ENCODE assay signal across 9 mouse cellular contexts in the genomic region with DNA sequence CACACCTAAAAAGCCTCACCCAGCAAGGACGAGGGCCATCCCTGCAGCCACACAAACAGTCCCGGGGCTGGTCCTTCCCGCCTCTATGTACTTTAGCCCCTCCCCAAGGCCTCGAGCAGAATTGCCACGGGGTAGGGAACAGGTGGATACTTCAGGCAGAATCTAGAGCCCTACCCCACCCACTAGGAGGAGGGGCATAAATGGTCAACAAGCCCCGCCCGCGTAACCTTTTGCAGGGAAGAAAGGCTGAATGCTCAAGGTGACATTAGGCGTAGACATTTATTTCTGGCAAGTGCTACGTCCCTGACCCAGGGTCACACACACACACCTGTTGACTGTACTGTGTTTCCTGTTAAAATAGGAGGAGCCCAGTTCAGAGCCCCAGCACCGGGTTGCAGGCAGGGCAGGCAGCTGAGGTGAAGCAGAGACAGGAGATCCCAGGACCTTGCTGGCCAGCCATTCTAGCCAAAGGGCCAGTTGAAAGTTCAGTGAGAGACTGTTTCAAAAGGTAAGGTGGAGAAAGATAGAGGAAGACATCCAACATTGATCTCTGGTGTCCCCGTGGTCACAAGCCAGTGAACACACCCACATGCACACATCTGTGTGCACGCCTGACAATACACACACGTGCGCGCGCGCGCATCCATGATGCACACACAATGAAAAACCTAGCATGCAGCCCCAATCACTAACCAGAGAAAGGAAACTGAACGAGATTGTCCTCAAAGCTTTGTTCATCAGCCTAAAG. TPM values are rescaled to one million over a fixed set of nuclear protein-coding genes. Genes with fewer than 3 reads are reported as not detected.
A peak's percentile ranks its signal among the peaks of the same experiment; 100 is the strongest.
DNase-seq lines count a peak whose midpoint lies in the region; ATAC-seq and TF ChIP-seq lines count a peak whose summit lies in the region.
"Had no signal": no experiment of that assay in that cellular context is flagged by ENCODE, and none has a peak within 500 bp of the region (broad histone marks: within the 10 kb centered on the region; RNA-seq: fewer than 3 reads in every experiment).

No protein-coding gene starts in this region.

- H3K27ac ChIP-seq in forebrain, embryonic 12.5 days = no peak overlapping the region
- no peak overlapping the region for H3K27ac ChIP-seq in forebrain, embryonic 16.5 days (ENCODE audit: low read length)
- peak overlapping the region; percentile 79 for H3K27ac ChIP-seq in MEL (ENCODE audit: control insufficient read depth, low read depth, low read length)
- peak overlapping the region; percentile 49 for H3K27ac ChIP-seq in heart, postnatal 0 days (ENCODE audit: low read depth)
- H3K27ac ChIP-seq in liver, adult 2 months (replicated peaks; ENCODE audit: insufficient read depth, low read depth, low read length) = peak overlapping the region; percentile 20
- no peak overlapping the region for H3K27ac ChIP-seq in neural tube, embryonic 15.5 days (replicated peaks)

- H3K9me3 ChIP-seq in forebrain, embryonic 12.5 days = no peaks in the 10 kb centered on the region
- no peaks in the 10 kb centered on the region for H3K9me3 ChIP-seq in forebrain, embryonic 16.5 days (ENCODE audit: control insufficient read depth, low read length)
- H3K9me3 ChIP-seq in MEL (replicated peaks; ENCODE audit: insufficient read depth, low read length) = no peaks in the 10 kb centered on the region
- no peaks in the 10 kb centered on the region for H3K9me3 ChIP-seq in heart, postnatal 0 days (replicated peaks; ENCODE audit: control insufficient read depth, low read length)
- H3K9me3 ChIP-seq in neural tube, embryonic 15.5 days (replicated peaks) = no peaks in the 10 kb centered on the region

- TF ChIP-seq CTCF in MEL (IDR thresholded peaks at IDR 0.05 in 2 of 3, conservative IDR thresholded peaks at IDR 0.05 in 1 of 3; ENCODE audit: control insufficient read depth in 1 of 3, insufficient read depth in 1 of 3, low read depth in 2 of 3, low read length in 3 of 3, poor library complexity in 1 of 3, severe bottlenecking in 1 of 3) = peak in 1 of 3 experiments; percentile 16; a peak in 1 of 6 replicates
- TF ChIP-seq CTCF in heart, postnatal 0 days (IDR thresholded peaks at IDR 0.05; ENCODE audit: low read depth) = no peak
- TF ChIP-seq CTCF in liver, adult 2 months (IDR thresholded peaks at IDR 0.05; ENCODE audit: low read depth, low read length) = no peak

- 54% methylated on average over 20 of the region's 20 CpGs for WGBS in forebrain, embryonic 12.5 days
- WGBS in forebrain, embryonic 16.5 days = 48% methylated on average over 20 of the region's 20 CpGs
- WGBS in heart, postnatal 0 days = 46% methylated on average over 20 of the region's 20 CpGs
- WGBS in liver, adult 2 months = 31% methylated on average over 20 of the region's 20 CpGs
- WGBS in neural tube, embryonic 15.5 days = 54% methylated on average over 20 of the region's 20 CpGs

- intact Hi-C loops in left cerebral cortex, postnatal 4 days (cut with DNase I) = loop anchor here (5.0 kb wide), 1 partner anchor 424 kb away; the partner anchor contains the start of gene Mok

- peak; percentile 89 for DNase-seq in MEL (ENCODE audit: low read depth, low spot score)
- no peak for DNase-seq in heart, postnatal 0 days (ENCODE audit: low spot score)
- DNase-seq in liver, adult 2 months (ENCODE audit: extremely low read depth, low read depth, low spot score) = peak; percentile 89
- DNase-seq in frontal cortex, postnatal 10 days (ENCODE audit: low spot score in 2 of 2) = no peak
- DNase-seq in left cerebral cortex, postnatal 4 days = no peak

- H3K36me3 ChIP-seq in forebrain, embryonic 12.5 days (replicated peaks) = no peaks in the 10 kb centered on the region
- H3K36me3 ChIP-seq in forebrain, embryonic 16.5 days (ENCODE audit: control insufficient read depth, insufficient read depth) = no peaks in the 10 kb centered on the region
- H3K36me3 ChIP-seq in MEL (ENCODE audit: control insufficient read depth in 1 of 2, insufficient read depth in 2 of 2, low read length in 2 of 2) = peaks cover 0 to 4% of the 10 kb centered on the region in 2 experiments; a peak in 1 of 4 replicates
- H3K36me3 ChIP-seq in heart, postnatal 0 days (replicated peaks; ENCODE audit: control insufficient read depth, insufficient read depth, low read length) = no peaks in the 10 kb centered on the region
- no peaks in the 10 kb centered on the region for H3K36me3 ChIP-seq in liver, adult 2 months (ENCODE audit: control insufficient read depth, insufficient read depth, low read length)
- H3K36me3 ChIP-seq in neural tube, embryonic 15.5 days = no peaks in the 10 kb centered on the region

- H3K4me2 ChIP-seq in forebrain, embryonic 12.5 days = no peak overlapping the region
- no peak overlapping the region for H3K4me2 ChIP-seq in forebrain, embryonic 16.5 days (ENCODE audit: low read length)
- H3K4me2 ChIP-seq in heart, postnatal 0 days (ENCODE audit: low read depth, low read length) = no peak overlapping the region
- H3K4me2 ChIP-seq in neural tube, embryonic 15.5 days = 0 out of 2 replicates have a peak overlapping the region, but pooled peaks have one; percentile 31

- H3K27me3 ChIP-seq in forebrain, embryonic 12.5 days = peaks cover 11% of the 10 kb centered on the region
- H3K27me3 ChIP-seq in forebrain, embryonic 16.5 days (replicated peaks; ENCODE audit: control insufficient read depth, insufficient read depth, low read length) = 0 out of 2 replicates have a peak, but pooled peaks cover 2% of the 10 kb centered on the region
- no peaks in the 10 kb centered on the region for H3K27me3 ChIP-seq in MEL (ENCODE audit: control insufficient read depth in 1 of 2, insufficient read depth in 2 of 2, low read length in 2 of 2)
- H3K27me3 ChIP-seq in heart, postnatal 0 days (ENCODE audit: control insufficient read depth, insufficient read depth, low read length) = no peaks in the 10 kb centered on the region
- no peaks in the 10 kb centered on the region for H3K27me3 ChIP-seq in liver, adult 2 months (ENCODE audit: control insufficient read depth, insufficient read depth, low read length)
- H3K27me3 ChIP-seq in neural tube, embryonic 15.5 days (replicated peaks) = peaks cover 4% of the 10 kb centered on the region; the same call in 1 of the 2 replicates
- H3K27me3 ChIP-seq: Patski had no signal

- no peak overlapping the region for H3K9ac ChIP-seq in forebrain, embryonic 12.5 days
- H3K9ac ChIP-seq in forebrain, embryonic 16.5 days (replicated peaks; ENCODE audit: low read depth, low read length) = no peak overlapping the region
- peak overlapping the region; percentile 38 for H3K9ac ChIP-seq in MEL (ENCODE audit: control insufficient read depth, low read depth, low read length, poor library complexity, severe bottlenecking)
- no peak overlapping the region for H3K9ac ChIP-seq in heart, postnatal 0 days (replicated peaks; ENCODE audit: low read depth, low read length)
- no peak overlapping the region for H3K9ac ChIP-seq in liver, adult 2 months (ENCODE audit: low read depth, low read length)
- H3K9ac ChIP-seq in neural tube, embryonic 15.5 days (replicated peaks) = no peak overlapping the region

- no peak for TF ChIP-seq EP300 in MEL (IDR thresholded peaks at IDR 0.05; ENCODE audit: low read depth in 1 of 2, low read length in 2 of 2)
- TF ChIP-seq EP300 in heart, postnatal 0 days (IDR thresholded peaks at IDR 0.05; ENCODE audit: low read depth) = no peak

- TF ChIP-seq POLR2A in MEL (IDR thresholded peaks at IDR 0.05; ENCODE audit: control insufficient read depth in 1 of 2, insufficient read depth in 1 of 2, low read depth in 1 of 2, low read length in 2 of 2, poor library complexity in 1 of 2) = no peak
- TF ChIP-seq POLR2A in liver, adult 2 months (IDR thresholded peaks at IDR 0.05; ENCODE audit: extremely low read depth, insufficient read depth, low read length) = no peak

- H3K4me3 ChIP-seq in forebrain, embryonic 12.5 days (replicated peaks) = no peak overlapping the region
- no peak overlapping the region for H3K4me3 ChIP-seq in forebrain, embryonic 16.5 days (replicated peaks; ENCODE audit: low read length)
- peak overlapping the region; percentile 62 to 83 for H3K4me3 ChIP-seq in MEL (ENCODE audit: control insufficient read depth in 1 of 2, insufficient read depth in 1 of 2, low read depth in 2 of 2, low read length in 2 of 2)
- H3K4me3 ChIP-seq in heart, postnatal 0 days (ENCODE audit: low read depth, low read length) = no peak overlapping the region
- H3K4me3 ChIP-seq in liver, adult 2 months (ENCODE audit: insufficient read depth, low read depth, low read length) = no peak overlapping the region
- no peak overlapping the region for H3K4me3 ChIP-seq in neural tube, embryonic 15.5 days (replicated peaks)

- no peak for TF ChIP-seq RAD21 in MEL (IDR thresholded peaks at IDR 0.05; ENCODE audit: low read depth, low read length)

- H3K79me2 ChIP-seq in MEL (ENCODE audit: control insufficient read depth, insufficient read depth, low read length, poor library complexity) = no peaks in the 10 kb centered on the region; the same call in 1 of the 2 replicates
- no peaks in the 10 kb centered on the region for H3K79me2 ChIP-seq in liver, adult 2 months (ENCODE audit: control insufficient read depth, insufficient read depth, low read length)

- no peaks in the 10 kb centered on the region for H3K4me1 ChIP-seq in forebrain, embryonic 12.5 days
- 0 out of 2 replicates have a peak, but pooled peaks cover 3% of the 10 kb centered on the region for H3K4me1 ChIP-seq in forebrain, embryonic 16.5 days (replicated peaks; ENCODE audit: control insufficient read depth, insufficient read depth, low read length)
- peaks cover 2 to 8% of the 10 kb centered on the region in 2 experiments; a peak in 3 of 4 replicates for H3K4me1 ChIP-seq in MEL (ENCODE audit: control insufficient read depth in 1 of 2, insufficient read depth in 2 of 2, low read length in 2 of 2)
- 0 out of 2 replicates have a peak, but pooled peaks cover 3% of the 10 kb centered on the region for H3K4me1 ChIP-seq in heart, postnatal 0 days (ENCODE audit: control insufficient read depth, insufficient read depth)
- peaks cover 5% of the 10 kb centered on the region for H3K4me1 ChIP-seq in liver, adult 2 months (ENCODE audit: control insufficient read depth, insufficient read depth, low read length)
- peaks cover 4% of the 10 kb centered on the region; the same call in 1 of the 2 replicates for H3K4me1 ChIP-seq in neural tube, embryonic 15.5 days

- ATAC-seq in forebrain, embryonic 12.5 days (ENCODE audit: low FRiP score) = peak; percentile 53
- ATAC-seq in forebrain, embryonic 16.5 days = no peak
- ATAC-seq in heart, postnatal 0 days (ENCODE audit: insufficient read depth, low read depth) = peak; percentile 32
- no peak for ATAC-seq in neural tube, embryonic 15.5 days (ENCODE audit: low FRiP score)
- ATAC-seq: Patski had no signal

RNA-seq across cellular contexts. Expression of gene Ppp2r5c, which starts 28.8 kb away (rescaled TPM):
- 152 and 157 TPM in 2 replicates for polyA plus RNA-seq in forebrain, embryonic 12.5 days (2016; fragmentation: Nextera tagmentation; extraction: Ambion mirVana)
- polyA plus RNA-seq in forebrain, embryonic 16.5 days (2015; fragmentation: Nextera tagmentation; extraction: Ambion mirVana) = 139 and 145 TPM in 2 replicates
- total RNA-seq in MEL (2012; rRNA removed) = 72.0 and 78.6 TPM in 2 replicates
- 10 to 100 TPM; 93.9 to 100.0 TPM for polyA plus RNA-seq in MEL (2012; ENCODE audit: insufficient read depth in 1 of 2, insufficient read length in 2 of 2, low read depth in 1 of 2, low replicate concordance in 2 of 2, missing spikeins in 1 of 2)
- 103 and 104 TPM in 2 replicates for total RNA-seq in heart, postnatal 0 days (2014; rRNA removed; ENCODE audit: low replicate concordance)
- polyA plus RNA-seq in heart, postnatal 0 days (2015; fragmentation: Nextera tagmentation; extraction: Ambion mirVana) = 108 and 118 TPM in 2 replicates
- total RNA-seq in liver, adult 2 months (2014; rRNA removed) = 28.3 and 29.4 TPM in 2 replicates
- 12.5 and 15.2 TPM in 2 replicates for polyA plus RNA-seq in liver, adult 2 months (2012; rRNA removed)
- polyA plus RNA-seq in neural tube, embryonic 15.5 days (2015; fragmentation: Nextera tagmentation; extraction: Ambion mirVana) = 149 and 152 TPM in 2 replicates
- total RNA-seq in left cerebral cortex, postnatal 4 days (2021) = 100 to 1,000 TPM; 201 to 210 TPM

Comparison
In these comparisons a context has a peak if more than half of its experiments do, and no peak if none do; other contexts are left out.
1. ATAC-seq: peak in forebrain, embryonic 12.5 days (single experiment) and heart, postnatal 0 days (single experiment); none in forebrain, embryonic 16.5 days (single experiment) and neural tube, embryonic 15.5 days (single experiment).
2. H3K27ac ChIP-seq: peak in MEL (single experiment), heart, postnatal 0 days (single experiment) and liver, adult 2 months (single experiment); none in forebrain, embryonic 12.5 days (single experiment), forebrain, embryonic 16.5 days (single experiment) and neural tube, embryonic 15.5 days (single experiment).
3. H3K4me3 ChIP-seq: peak in MEL (2 of 2); none in forebrain, embryonic 12.5 days (single experiment), forebrain, embryonic 16.5 days (single experiment), heart, postnatal 0 days (single experiment), liver, adult 2 months (single experiment) and neural tube, embryonic 15.5 days (single experiment).
4. DNase-seq: peak in MEL (single experiment) and liver, adult 2 months (single experiment); none in heart, postnatal 0 days (single experiment), frontal cortex, postnatal 10 days (0 of 2) and left cerebral cortex, postnatal 4 days (single experiment).